Mouse (Mus musculus) left cerebral cortex, postnatal 25 days (tissue): ENCODE measurements around the gene Cd3eap. TPM values are rescaled to one million over a fixed set of nuclear protein-coding genes. Genes with fewer than 3 reads are reported as not detected.

Experiments used
- DNase-seq, 2 experiments: peaks; one replicate each; pipeline ENCODE4 v3.0.0; 2022; ENCODE audit warnings: low spot score in 2 of 2, mixed read lengths in 1 of 2
- intact Hi-C: fragments of 180-260 bp; cut with DNase I; formaldehyde crosslinking; loops from one replicate; pipeline ENCODE4 v1.15.1; 2025
- total RNA-seq, 2 experiments: library from RNA; stranded (reverse); gene quantifications; 2 replicates each; pipeline ENCODE4 v1.2.3; 2021

Cd3eap gene
- 10 to 100 TPM; 16.6 to 20.0 TPM for total RNA-seq

DNA sequence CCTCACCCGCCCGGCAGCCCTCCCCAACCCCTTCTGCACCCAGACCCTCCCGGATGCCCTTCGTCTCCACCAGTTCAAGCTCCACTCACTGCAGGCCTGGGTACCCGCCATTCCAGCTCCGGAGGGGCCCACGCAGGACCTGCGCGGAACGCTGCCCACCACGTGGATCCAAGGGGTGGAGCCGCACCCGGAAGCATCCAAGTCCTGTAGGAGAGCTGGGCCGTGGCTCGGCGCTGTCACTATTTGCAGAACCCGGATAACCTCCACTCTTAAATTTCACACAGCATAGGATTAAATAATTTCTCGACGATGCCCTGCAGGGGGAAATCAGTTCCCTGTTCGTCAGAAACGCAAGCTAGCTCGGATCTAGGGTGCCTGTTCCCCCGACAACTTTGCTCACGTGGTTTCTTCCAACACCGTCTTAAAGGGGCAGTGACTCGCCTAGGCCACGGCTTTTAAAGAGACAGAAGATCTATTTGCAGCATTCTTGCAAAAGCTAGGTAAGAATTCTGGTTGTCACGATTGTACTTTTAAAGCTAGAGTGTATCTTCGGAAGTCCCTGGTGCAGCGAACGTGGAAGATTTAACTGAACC lies at the start of gene Cd3eap, which contains the start of gene Ppp1r13l:
Gene Cd3eap, minus strand, starts transcription at position 185 of the 593 bp plus-strand sequence.
Gene Ppp1r13l, plus strand, starts transcription at position 451 of the 593 bp plus-strand sequence.
- peak; percentile 89 to 91 for DNase-seq
- intact Hi-C loops: no loop called here

DNA sequence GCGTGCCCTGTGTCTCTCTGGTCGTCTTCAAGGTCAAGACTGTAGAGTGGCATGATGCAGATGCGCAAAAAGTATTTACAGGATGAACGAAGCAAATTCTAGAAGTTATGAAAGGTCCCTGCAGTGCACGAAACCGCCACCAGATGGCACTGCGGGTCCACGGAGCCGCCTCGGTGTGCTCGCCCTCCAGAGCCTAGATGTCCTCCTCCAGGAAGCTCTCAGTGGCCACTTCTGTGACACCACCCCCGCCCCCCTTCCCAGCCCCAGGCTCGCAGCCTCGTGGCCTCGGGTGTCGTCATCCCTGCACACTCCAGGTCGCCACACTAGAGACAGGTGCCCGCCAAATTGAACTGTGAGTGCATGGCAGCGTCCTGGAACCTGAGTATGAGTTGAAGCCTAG lies 46.1 kb upstream of the Cd3eap start:
- intact Hi-C loops: loop anchor here (5.0 kb wide), 4 partner anchors 77 to 297 kb away; no protein-coding TSS in a partner anchor

DNA sequence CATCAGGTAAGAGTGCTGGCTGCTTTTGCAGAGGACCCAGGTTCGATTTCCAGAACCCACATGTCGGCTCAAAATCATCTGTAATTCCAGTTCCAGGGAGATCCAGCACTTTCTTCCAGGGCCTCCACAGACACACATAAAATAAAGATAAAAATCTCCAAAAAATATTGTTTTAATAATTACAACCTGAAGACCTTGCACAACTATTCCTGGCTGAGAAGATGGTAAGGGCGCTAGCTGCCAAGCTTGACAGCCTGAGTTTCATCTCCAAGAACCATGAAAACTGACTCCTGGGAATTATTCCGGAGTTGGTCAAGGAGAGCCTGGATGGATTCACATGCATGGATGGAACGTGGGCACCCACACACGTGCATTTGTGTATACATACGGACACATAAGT lies 45.2 kb upstream of the Cd3eap start, which contains the start of gene Ckm:
Gene Ckm, plus strand, starts transcription at position 301 of the 400 bp plus-strand sequence.
- intact Hi-C loops: no loop called here

More for the DNA sequence above, 46.1 kb upstream of the Cd3eap start:
- DNase-seq: peak; percentile 75 to 76

DNA sequence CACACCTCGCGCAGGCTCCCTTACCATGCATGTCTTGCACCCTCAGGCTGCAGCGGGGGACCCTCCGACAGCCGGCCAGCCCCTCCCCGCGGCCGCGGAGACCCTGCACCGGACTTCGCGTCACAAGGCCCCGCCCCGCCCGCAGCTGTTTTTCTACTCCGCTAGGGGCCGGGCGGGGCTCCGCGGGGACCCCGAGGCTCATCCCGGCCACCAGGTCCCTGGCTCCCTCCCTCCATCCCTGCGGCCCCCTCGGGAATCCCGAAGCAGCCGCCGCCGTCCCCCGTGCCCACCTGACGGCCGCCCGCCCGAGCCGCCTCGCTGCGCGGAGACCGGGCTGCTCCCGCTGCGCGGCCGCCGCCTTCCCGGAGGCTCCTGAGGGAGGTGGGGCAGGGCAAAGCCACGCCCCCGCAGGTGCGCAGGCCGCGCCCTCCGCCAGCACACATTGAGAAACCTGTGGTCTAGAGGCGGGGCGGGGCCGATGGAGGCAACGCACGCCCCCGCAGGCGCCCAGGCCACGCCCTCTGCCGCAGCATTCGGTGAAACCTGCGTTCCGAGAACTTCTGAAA lies 44.5 kb upstream of the Cd3eap start, which contains the start of gene Klc3:
Gene Klc3, minus strand, starts transcription at position 374 of the 566 bp plus-strand sequence.
- DNase-seq: no peak
- intact Hi-C loops: no loop called here

More for the DNA sequence above, 45.2 kb upstream of the Cd3eap start, which contains the start of gene Ckm:
- no peak for DNase-seq

DNA sequence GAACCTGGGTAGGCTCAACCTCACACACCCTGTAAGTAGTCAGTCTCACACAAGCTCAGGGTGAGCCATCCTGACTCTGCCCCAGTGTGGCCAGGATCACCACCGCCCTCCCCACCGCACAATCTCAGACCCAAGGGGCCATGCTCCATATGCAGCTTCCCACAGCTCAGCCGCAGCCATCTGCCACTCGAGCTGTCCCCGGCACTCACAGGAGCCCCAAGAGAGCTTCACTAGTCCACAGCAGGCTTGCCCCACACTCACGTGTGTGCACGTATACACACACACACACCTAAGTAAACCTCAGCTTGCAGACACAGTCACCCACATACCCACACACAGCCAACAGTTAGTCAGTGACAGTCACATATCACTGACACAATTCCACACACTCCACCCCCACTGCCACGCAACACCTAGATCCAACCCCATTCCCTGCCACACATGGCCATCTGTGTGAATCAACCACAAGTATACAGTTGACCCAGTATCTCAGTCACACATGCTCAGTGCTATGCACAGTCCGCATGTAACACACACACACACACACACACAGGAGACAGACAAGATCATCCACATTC lies 43.3 kb upstream of the Cd3eap start:
- intact Hi-C loops: no loop called here
- DNase-seq: peak in 1 of 2 experiments; percentile 60

DNA sequence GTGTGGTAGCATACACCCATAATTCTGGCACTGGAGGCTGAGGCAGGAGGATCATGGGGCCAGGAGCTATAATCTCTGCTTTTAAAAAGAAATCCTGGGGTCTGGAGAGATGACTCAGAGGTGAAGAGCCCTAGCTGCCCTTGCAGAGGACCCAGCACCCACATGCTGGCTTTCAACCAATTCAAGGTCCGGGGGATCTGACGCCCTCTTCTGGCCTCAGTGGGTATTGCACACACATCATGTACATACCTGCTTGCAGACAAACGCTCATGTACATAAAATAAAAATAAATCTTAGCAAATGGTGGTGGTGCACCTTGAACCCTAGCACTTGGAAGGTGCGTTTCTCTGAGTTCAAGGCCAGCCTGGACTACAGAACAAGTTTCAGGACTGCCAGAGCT lies 41.7 kb upstream of the Cd3eap start:
- intact Hi-C loops: no loop called here
- DNase-seq: no peak

DNA sequence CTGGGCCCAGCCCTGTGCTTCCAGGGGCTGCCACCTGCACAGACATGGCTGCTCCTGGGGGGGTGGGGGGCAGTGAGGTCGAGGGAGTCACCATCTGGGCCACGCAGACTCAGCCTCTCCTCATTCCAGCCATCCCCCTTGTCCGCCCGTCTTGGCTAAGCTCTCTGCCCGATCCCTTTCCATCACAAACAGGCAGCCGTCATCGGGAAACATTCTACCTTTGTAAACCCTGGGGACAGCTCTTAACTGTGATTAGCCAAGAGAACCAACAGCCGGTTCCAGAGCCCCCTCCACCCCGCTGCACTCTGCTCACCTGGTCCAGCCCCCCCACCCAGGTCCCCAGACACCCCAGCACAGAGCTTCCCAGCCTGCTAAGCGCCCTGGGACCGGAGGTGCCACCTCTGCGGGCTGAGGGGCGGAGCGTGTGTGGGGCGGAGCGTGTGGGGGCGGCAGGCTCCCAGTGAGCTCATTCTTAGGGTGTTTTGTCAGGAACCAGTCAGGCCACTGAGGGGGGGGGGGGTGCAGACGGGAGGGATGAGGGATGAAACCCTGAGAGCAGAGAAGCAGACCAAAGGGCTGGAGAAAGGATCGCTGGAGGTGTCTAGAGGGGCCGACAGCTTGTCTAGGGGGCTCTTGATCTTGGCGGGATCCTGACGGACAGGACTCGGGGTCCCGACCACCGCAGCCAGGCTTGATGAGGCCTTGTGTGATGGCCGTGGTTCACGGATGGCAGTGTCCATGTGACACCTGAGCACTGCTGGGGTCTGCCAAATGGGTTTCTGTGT lies 40.4 kb upstream of the Cd3eap start:
- intact Hi-C loops: no loop called here
- DNase-seq: no peak

DNA sequence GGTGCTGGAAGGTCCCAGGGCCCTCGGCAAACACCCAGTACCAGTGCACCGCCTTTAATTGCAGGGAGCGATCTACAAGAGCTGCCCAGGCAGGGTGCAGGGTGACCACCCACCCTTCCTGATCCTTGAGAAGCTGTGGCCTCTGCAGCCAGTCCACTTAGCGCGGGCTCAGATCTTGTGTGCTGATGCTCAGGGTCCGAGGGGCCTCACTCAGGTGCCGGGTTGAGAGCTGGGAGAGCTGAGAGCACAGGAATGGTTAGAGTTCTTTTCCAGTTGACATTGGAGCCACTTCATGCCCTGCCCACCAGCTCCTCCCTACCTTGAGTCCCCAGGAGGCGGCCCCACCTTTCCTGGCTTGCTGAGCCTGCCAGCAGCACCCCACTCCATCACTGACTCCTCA lies 35.2 kb upstream of the Cd3eap start:
- no peak for DNase-seq
- intact Hi-C loops: no loop called here

DNA sequence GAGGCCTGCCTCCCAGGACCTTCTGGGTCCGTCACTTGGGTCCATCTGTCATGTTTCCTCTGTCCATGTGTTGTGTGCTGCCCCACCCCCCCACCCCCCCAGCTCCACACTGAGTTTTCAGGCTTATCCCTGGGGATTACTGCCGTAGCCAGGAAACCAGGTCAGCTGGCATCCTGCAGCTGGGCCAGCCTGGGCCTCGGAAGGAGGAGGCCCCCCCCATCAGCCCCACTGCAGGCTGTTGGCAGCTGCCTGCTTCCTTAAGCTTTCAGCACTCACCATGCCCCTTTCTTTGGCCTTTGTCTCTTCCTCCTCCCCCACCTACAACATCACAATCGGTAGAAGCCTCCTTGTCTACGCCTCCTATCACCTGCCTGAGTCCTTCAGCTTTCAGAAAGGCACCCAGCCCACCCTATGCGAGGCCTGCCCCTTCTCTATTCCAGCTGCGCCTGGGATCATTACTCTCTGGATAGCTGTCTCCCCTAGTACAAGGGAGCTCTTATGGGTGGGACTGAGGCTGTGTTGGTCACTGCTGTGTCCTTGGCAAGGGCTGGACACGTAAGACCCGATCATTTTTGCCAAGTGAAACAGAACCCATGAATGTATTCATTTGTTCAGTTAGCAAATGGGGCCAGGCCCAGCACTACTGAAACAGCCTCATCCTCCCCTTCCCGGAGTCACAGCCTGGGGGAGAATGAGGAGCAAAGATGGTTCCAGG lies 29.6 kb upstream of the Cd3eap start:
- intact Hi-C loops: no loop called here
- DNase-seq: peak in 1 of 2 experiments; percentile 26

DNA sequence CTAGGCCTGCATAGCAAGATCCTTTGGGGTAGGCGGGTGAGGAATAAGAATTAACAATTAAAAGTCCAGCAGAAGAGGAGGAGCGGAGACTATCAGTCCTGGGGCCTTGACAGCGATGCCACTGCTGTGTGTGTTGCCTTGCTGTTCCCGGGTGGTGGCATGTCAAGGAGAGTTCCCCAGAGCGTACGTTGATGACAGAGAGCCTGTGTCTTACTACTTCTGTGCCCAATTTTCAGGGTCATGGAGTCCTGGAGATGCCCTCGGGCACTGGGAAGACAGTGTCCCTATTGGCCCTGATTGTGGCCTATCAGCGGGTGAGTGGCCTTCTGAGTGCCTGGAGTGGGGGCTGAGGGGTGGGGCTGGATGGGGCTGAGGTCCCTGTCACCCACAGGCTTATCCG lies 24.4 kb upstream of the Cd3eap start:
- intact Hi-C loops: no loop called here
- no peak for DNase-seq

DNA sequence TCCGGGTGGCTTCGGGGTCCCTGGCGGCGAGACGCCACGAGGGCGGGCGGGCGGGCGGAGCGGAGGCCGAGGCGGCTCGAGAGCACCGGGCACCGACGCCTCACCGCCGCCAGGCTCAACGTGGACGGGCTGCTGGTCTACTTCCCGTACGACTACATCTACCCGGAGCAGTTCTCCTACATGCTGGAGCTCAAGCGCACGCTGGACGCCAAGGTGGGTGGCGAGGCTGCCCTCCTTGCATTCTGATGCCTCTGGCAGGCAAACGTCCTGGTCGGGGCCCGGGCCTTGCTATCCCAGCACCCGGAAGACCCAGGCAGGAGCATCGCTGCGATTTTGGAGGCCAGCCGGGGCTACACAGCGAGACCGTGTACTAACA lies 22.9 kb upstream of the Cd3eap start:
- intact Hi-C loops: no loop called here
- DNase-seq: no peak

DNA sequence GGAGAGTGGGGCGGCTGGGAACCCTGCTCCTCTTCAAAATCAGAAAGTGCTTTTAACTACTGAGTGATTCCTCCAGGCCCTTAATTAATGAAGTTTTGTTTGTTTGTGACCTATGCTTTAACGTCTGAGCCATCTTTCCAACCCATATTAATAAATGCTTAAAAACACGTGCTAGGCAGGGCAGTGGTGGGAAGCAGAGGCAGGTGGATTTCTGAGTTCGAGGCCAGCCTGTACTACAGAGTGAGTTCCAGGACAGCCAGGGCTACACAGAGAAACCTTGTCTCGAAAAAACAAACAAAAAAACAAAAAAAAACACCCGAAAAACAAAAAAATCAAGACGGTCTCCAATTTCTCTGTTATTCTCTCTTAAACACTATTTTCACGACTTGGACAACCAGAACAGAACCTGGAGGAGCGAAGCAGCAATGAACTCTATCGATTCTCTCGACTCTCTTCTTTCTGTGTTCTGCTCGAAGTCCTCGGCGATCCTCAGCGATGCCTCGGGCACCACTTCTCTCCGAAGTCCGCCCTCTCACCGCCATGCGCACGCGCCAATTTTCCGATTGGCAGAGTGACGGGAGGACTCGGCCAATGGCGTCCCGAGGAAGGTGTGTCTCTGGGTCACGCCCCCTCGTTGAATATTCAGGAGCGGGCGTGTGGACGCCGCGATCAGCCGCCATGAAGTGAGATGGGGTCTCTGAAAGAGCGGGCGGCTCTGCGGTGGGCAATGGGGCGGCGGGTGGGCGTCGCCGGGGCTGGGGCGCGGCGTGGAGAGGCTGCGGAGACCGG lies 22.3 kb upstream of the Cd3eap start, which contains the start of gene Ercc2:
Gene Ercc2, plus strand, starts transcription at position 634 of the 789 bp plus-strand sequence.
- intact Hi-C loops: no loop called here
- DNase-seq: peak; percentile 98 to 99

DNA sequence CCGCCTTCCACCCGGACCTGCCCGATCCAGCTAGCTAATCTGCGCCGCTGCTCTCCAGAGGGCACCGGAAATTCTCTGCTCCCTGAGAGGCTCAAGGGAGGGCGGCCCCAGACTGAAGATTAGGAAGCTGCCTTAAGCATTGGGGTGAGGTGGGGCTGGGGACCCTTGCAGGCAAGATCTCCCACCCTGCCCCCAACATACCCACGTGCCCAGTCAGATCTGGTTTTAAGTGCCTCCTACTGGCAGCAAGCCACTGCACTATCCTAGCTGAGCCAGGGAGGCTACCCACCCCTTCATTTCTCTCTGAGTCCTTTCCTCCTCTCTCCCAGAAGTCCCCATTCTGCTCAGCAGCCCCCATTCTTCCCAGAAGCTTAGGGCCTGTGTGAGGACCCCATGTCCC lies 18.8 kb upstream of the Cd3eap start:
- intact Hi-C loops: loop anchor here (10.0 kb wide), 1 partner anchor 57 kb away; no protein-coding TSS in a partner anchor
- DNase-seq: no peak

DNA sequence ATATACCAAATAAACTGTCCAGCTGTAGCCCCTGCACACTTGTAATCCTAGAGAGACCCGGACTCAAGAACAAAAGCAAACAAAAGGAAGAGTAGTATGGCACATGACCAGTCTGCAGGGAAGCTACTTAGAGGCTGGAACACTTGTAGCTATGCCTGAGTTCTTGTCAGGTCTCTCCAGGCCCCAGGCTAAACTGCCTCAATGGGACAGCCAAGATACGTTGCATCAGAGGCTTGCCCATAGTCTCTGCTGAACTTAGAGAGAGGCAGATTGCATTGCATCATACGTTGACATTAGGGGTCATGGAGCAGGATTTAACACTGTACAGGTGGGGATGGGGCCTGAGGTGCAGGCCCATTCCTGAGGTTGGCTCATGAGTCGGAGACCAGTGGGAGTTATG lies 16.7 kb upstream of the Cd3eap start:
- intact Hi-C loops: loop anchor here (10.0 kb wide), 1 partner anchor 59 kb away; no protein-coding TSS in a partner anchor

DNA sequence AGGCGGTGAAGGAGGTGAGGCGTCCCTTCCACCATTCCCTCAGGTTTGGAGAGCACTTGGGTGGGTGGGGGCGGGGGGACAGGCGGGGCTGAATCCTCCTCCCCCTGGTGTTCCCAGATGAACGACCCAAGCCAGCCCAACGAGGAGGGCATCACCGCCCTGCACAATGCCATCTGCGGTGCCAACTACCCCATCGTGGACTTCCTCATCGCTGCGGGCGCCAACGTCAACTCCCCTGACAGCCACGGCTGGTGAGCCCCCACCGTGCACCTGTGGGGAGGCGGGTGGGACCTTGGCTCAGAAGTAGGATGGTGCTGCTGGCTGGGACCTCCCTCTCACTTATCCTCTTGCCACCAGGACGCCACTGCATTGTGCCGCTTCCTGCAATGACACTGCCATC lies 16.1 kb upstream of the Cd3eap start:
- no peak for DNase-seq
- intact Hi-C loops: loop anchor here (10.0 kb wide), 1 partner anchor 59 kb away; no protein-coding TSS in a partner anchor

More for the DNA sequence above, 16.7 kb upstream of the Cd3eap start:
- DNase-seq: no peak

DNA sequence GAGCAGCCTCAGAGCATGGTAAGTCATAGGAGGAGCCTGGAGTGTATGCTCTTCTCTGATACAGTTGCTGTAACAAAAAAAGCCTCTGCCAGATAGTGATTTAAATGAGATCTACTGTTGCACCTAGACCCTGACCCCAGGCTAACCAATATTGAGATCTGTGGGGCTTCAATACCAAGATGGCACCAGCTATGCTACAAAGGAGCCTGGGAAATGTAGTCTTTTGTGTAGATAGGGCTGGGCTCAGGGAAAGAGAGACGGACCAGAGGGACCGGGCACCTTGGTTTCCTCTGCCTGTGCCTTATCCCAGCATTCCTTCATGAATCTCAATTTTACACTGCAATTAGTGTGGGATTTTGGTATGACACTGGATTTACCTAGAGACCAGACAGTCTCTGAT lies 14.1 kb upstream of the Cd3eap start:
- intact Hi-C loops: loop anchor here (10.0 kb wide), 1 partner anchor 61 kb away; no protein-coding TSS in a partner anchor
- DNase-seq: no peak

DNA sequence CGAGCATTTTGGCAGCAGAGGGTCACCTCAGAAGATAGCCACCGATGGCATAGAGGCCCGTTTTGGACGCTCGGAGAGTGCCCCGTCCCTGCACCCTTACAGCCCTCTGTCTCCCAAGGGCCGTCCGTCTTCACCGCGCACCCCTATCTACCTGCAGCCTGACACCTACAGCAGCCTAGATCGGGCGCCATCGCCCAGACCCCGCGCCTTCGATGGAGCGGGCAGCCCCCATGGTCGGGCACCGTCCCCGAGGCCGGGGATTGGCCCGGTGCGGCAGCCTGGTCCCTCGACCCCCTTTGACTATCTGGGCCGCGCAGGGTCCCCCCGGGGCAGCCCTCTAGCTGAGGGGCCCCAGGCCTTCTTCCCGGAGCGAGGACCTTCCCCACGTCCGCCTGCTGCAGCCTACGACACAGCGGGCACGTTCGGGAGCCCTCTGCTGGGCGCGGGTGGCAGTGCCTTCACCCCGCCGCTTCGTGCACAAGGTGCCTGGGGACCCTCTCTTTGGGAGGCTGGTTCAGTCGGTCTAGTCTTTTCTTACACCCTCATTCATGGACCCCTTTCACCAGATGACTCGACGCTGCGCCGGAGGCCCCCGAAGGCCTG lies 10.6 kb upstream of the Cd3eap start:
- DNase-seq: peak; percentile 67 to 70
- intact Hi-C loops: loop anchor here (10.0 kb wide), 1 partner anchor 65 kb away; no protein-coding TSS in a partner anchor

DNA sequence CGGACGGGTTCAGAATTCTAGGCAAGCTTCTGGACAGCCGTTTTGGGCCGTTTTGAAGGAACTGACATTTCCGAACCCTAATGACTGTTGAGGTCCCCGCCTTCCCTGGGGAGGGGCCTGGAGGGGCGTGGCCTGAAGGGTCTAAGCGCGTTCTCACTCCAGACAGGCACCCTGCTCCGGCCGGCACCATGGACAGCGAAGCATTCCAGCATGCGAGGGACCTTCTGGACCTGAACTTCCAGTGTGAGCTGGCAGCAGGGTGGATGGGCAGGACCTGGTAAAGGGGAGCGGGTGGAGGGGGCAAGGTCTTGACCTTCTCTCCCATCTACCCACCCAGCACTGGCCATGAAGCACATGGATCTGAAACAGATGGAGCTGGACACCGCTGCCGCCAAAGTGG lies 9.1 kb upstream of the Cd3eap start:
- no peak for DNase-seq
- intact Hi-C loops: no loop called here
